ENCODE assay signal across 8 mouse cellular contexts in genomic region chr1:69687076-69687991, GRCm38 (mm10). TPM values are rescaled to one million over a fixed set of nuclear protein-coding genes. Genes with fewer than 3 reads are reported as not detected.
DNase-seq lines count a peak whose midpoint lies in the region; ATAC-seq and TF ChIP-seq lines count a peak whose summit lies in the region.

Gene Ikzf2, minus strand, starts transcription at chr1:69687245.

- no peaks in the 10 kb centered on the region for H3K4me1 ChIP-seq in ES-Bruce4 (ENCODE audit: control insufficient read depth, insufficient read depth, low read length)
- H3K4me1 ChIP-seq in forebrain, embryonic 15.5 days = peaks cover 25% of the 10 kb centered on the region
- peaks cover 3% of the 10 kb centered on the region for H3K4me1 ChIP-seq in liver, embryonic 16.5 days (ENCODE audit: control insufficient read depth, low read depth, low read length)
- H3K4me1 ChIP-seq in neural tube, embryonic 12.5 days = 0 out of 2 replicates have a peak, but pooled peaks cover 3% of the 10 kb centered on the region
- H3K4me1 ChIP-seq in stomach, embryonic 16.5 days (ENCODE audit: control insufficient read depth, insufficient read depth, low read length) = peaks cover 2% of the 10 kb centered on the region; the same call in 1 of the 2 replicates

- H3K27me3 ChIP-seq in ES-Bruce4 (ENCODE audit: control insufficient read depth, insufficient read depth, low read length, poor library complexity, severe bottlenecking) = peaks cover 3% of the 10 kb centered on the region; the same call in 1 of the 2 replicates
- no peaks in the 10 kb centered on the region for H3K27me3 ChIP-seq in forebrain, embryonic 15.5 days
- peaks cover 5% of the 10 kb centered on the region for H3K27me3 ChIP-seq in liver, embryonic 16.5 days (ENCODE audit: control insufficient read depth, insufficient read depth, low read depth, low read length)
- no peaks in the 10 kb centered on the region for H3K27me3 ChIP-seq in neural tube, embryonic 12.5 days (replicated peaks)
- H3K27me3 ChIP-seq in stomach, embryonic 16.5 days (ENCODE audit: control insufficient read depth, insufficient read depth, low read length) = no peaks in the 10 kb centered on the region

- H3K9me3 ChIP-seq in ES-Bruce4 (replicated peaks; ENCODE audit: control insufficient read depth, insufficient read depth, low read length, poor library complexity, severe bottlenecking) = no peaks in the 10 kb centered on the region
- no peaks in the 10 kb centered on the region for H3K9me3 ChIP-seq in forebrain, embryonic 15.5 days
- no peaks in the 10 kb centered on the region for H3K9me3 ChIP-seq in liver, embryonic 16.5 days (replicated peaks; ENCODE audit: control insufficient read depth, low read length)
- no peaks in the 10 kb centered on the region for H3K9me3 ChIP-seq in neural tube, embryonic 12.5 days
- H3K9me3 ChIP-seq in stomach, embryonic 16.5 days (replicated peaks; ENCODE audit: control insufficient read depth, low read length) = no peaks in the 10 kb centered on the region

- ATAC-seq in forebrain, embryonic 15.5 days (replicated peaks) = peak; percentile 96
- peak; percentile 78 for ATAC-seq in liver, embryonic 16.5 days (ENCODE audit: low read depth)
- ATAC-seq in neural tube, embryonic 12.5 days (ENCODE audit: low FRiP score, low read depth) = peak; percentile 94
- ATAC-seq in stomach, embryonic 16.5 days (ENCODE audit: insufficient read depth, low FRiP score) = peak; percentile 92

- under 1% methylated on average over 91 of the region's 105 CpGs for WGBS in forebrain, embryonic 15.5 days
- under 1% methylated on average over 93 of the region's 105 CpGs for WGBS in large intestine, adult 2 months
- under 1% methylated on average over 84 of the region's 105 CpGs for WGBS in liver, embryonic 16.5 days (ENCODE audit: insufficient replicate concordance)
- under 1% methylated on average over 86 of the region's 105 CpGs for WGBS in neural tube, embryonic 12.5 days
- under 1% methylated on average over 62 of the region's 105 CpGs for WGBS in stomach, embryonic 16.5 days

- H3K27ac ChIP-seq in ES-Bruce4 (ENCODE audit: insufficient read depth, low read length) = peak within 1 kb of the TSS; percentile 85; the same call in 1 of the 2 replicates
- peak within 1 kb of the TSS; percentile 84 for H3K27ac ChIP-seq in forebrain, embryonic 15.5 days (replicated peaks)
- H3K27ac ChIP-seq in liver, embryonic 16.5 days (ENCODE audit: low read length) = peak within 1 kb of the TSS; percentile 33
- H3K27ac ChIP-seq in neural tube, embryonic 12.5 days = peak within 1 kb of the TSS; percentile 66
- peak within 1 kb of the TSS; percentile 93 for H3K27ac ChIP-seq in stomach, embryonic 16.5 days (ENCODE audit: low read length)

- TF ChIP-seq CTCF in ES-Bruce4 (IDR thresholded peaks at IDR 0.05; ENCODE audit: low read depth, low read length) = no peak

- H3K9ac ChIP-seq in ES-Bruce4 (ENCODE audit: low read depth, poor library complexity, severe bottlenecking) = peak within 1 kb of the TSS; percentile 94
- peak within 1 kb of the TSS; percentile 82 for H3K9ac ChIP-seq in forebrain, embryonic 15.5 days (replicated peaks)
- peak within 1 kb of the TSS; percentile 66 for H3K9ac ChIP-seq in liver, embryonic 16.5 days (ENCODE audit: low read depth, low read length)
- H3K9ac ChIP-seq in neural tube, embryonic 12.5 days = peak within 1 kb of the TSS; percentile 67
- H3K9ac ChIP-seq in stomach, embryonic 16.5 days (ENCODE audit: low read length) = peak within 1 kb of the TSS; percentile 79

- H3K36me3 ChIP-seq in ES-Bruce4 (ENCODE audit: control insufficient read depth, insufficient read depth, low read length, poor library complexity, severe bottlenecking) = no peaks in the 10 kb centered on the region
- H3K36me3 ChIP-seq in forebrain, embryonic 15.5 days = no peaks in the 10 kb centered on the region
- H3K36me3 ChIP-seq in liver, embryonic 16.5 days (ENCODE audit: control insufficient read depth, insufficient read depth) = no peaks in the 10 kb centered on the region
- H3K36me3 ChIP-seq in neural tube, embryonic 12.5 days = no peaks in the 10 kb centered on the region
- no peaks in the 10 kb centered on the region for H3K36me3 ChIP-seq in stomach, embryonic 16.5 days (ENCODE audit: control insufficient read depth, insufficient read depth, low read length)

- peak; percentile 72 for DNase-seq in cerebellum, adult 11-12 months
- peak; percentile 78 to 83 for DNase-seq in heart, postnatal 14 days
- peak; percentile 52 for DNase-seq in large intestine, adult 2 months (ENCODE audit: low read depth, low spot score)

- intact Hi-C loops in heart, postnatal 14 days (cut with DNase I) = loop anchor here (2.0 to 5.0 kb wide), 2 partner anchors 355 to 445 kb away; no protein-coding TSS in a partner anchor

- no peak for TF ChIP-seq EP300 in ES-Bruce4 (IDR thresholded peaks at IDR 0.05; ENCODE audit: insufficient read depth, low read depth, low read length)

- peak within 1 kb of the TSS; percentile 93 for H3K4me3 ChIP-seq in ES-Bruce4 (ENCODE audit: low read depth, low read length)
- H3K4me3 ChIP-seq in forebrain, embryonic 15.5 days = peak within 1 kb of the TSS; percentile 91
- H3K4me3 ChIP-seq in liver, embryonic 16.5 days (ENCODE audit: low read depth, low read length) = peak within 1 kb of the TSS; percentile 80
- H3K4me3 ChIP-seq in neural tube, embryonic 12.5 days = peak within 1 kb of the TSS; percentile 66
- peak within 1 kb of the TSS; percentile 66 for H3K4me3 ChIP-seq in stomach, embryonic 16.5 days (replicated peaks; ENCODE audit: low read length)

- TF ChIP-seq POLR2A in ES-Bruce4 (IDR thresholded peaks at IDR 0.05; ENCODE audit: insufficient read depth, low read length) = no peak

- H3K4me2 ChIP-seq in forebrain, embryonic 15.5 days (replicated peaks) = peak within 1 kb of the TSS; percentile 80
- peak within 1 kb of the TSS; percentile 88 for H3K4me2 ChIP-seq in liver, embryonic 16.5 days (ENCODE audit: low read depth, low read length)
- peak within 1 kb of the TSS; percentile 73 for H3K4me2 ChIP-seq in neural tube, embryonic 12.5 days (replicated peaks)
- peak within 1 kb of the TSS; percentile 58 for H3K4me2 ChIP-seq in stomach, embryonic 16.5 days (ENCODE audit: low read depth, low read length)

RNA-seq across cellular contexts. Expression of gene Ikzf2, which starts in this region (rescaled TPM):
- polyA plus RNA-seq in ES-Bruce4 (2011; ENCODE audit: insufficient read depth, insufficient read length, low read depth, missing spikeins) = 12.9 and 13.7 TPM in 2 replicates
- 4.7 and 4.9 TPM in 2 replicates for polyA plus RNA-seq in forebrain, embryonic 15.5 days (2015; fragmentation: Nextera tagmentation; extraction: Ambion mirVana)
- total RNA-seq in heart, postnatal 14 days (2021) = 1 to 10 TPM; 5.7 to 5.9 TPM
- polyA plus RNA-seq in large intestine, adult 2 months (2012; rRNA removed) = 0.36 and 0.73 TPM in 2 replicates
- polyA plus RNA-seq in liver, embryonic 16.5 days (2015; fragmentation: Nextera tagmentation; extraction: Ambion mirVana) = 0.39 and 0.41 TPM in 2 replicates
- 3.8 and 3.9 TPM in 2 replicates for polyA plus RNA-seq in neural tube, embryonic 12.5 days (2016; fragmentation: Nextera tagmentation; extraction: Ambion mirVana)
- polyA plus RNA-seq in stomach, embryonic 16.5 days (2015; fragmentation: Nextera tagmentation; extraction: Ambion mirVana) = 6.1 and 6.3 TPM in 2 replicates

Comparison
In these comparisons a context has a peak if more than half of its experiments do, and no peak if none do; other contexts are left out.
1. Peak in every context shown above with its lines: DNase-seq, ATAC-seq, H3K4me3 ChIP-seq and H3K27ac ChIP-seq.
2. Peak in DNase-seq in large intestine, adult 2 months; RNA of the gene not detected or under 1 TPM.
3. Peak in ATAC-seq, H3K4me3 ChIP-seq, H3K27ac ChIP-seq, H3K9ac ChIP-seq and H3K4me2 ChIP-seq in liver, embryonic 16.5 days; RNA of the gene not detected or under 1 TPM.
4. H3K27ac ChIP-seq: peak in every context shown above with its lines; median percentile 93 in stomach, embryonic 16.5 days; 85 in ES-Bruce4; 84 in forebrain, embryonic 15.5 days; 66 in neural tube, embryonic 12.5 days; 33 in liver, embryonic 16.5 days.